ENCODE assay signal across 21 mouse cellular contexts in genomic region chr8:121527751-121528150, GRCm38 (mm10). TPM values are rescaled to one million over a fixed set of nuclear protein-coding genes. Genes with fewer than 3 reads are reported as not detected.
"Had no signal": no experiment of that assay in that cellular context is flagged by ENCODE, and none has a peak within 500 bp of the region (broad histone marks: within the 10 kb centered on the region; RNA-seq: fewer than 3 reads in every experiment).

No protein-coding gene starts in this region.

- DNase-seq: liver, embryonic 13.5 days; liver, postnatal 0 days; lung, postnatal 14 days; midbrain, embryonic 14.5 days; right cerebral cortex, postnatal 14 days; thymus, adult 2 months; thymus, postnatal 25 days; thymus, postnatal 4 days had no signal

- H3K27me3 ChIP-seq: liver, embryonic 13.5 days; liver, embryonic 15.5 days; stomach, embryonic 15.5 days had no signal

- H3K9ac ChIP-seq: liver, embryonic 13.5 days; liver, embryonic 15.5 days; liver, postnatal 0 days; midbrain, embryonic 12.5 days; neural tube, embryonic 12.5 days; stomach, embryonic 15.5 days had no signal

- H3K9me3 ChIP-seq: liver, embryonic 13.5 days; liver, embryonic 15.5 days; megakaryocyte, embryonic 14.5 days; midbrain, embryonic 12.5 days; neural tube, embryonic 12.5 days; stomach, embryonic 15.5 days had no signal

- H3K4me3 ChIP-seq: liver, embryonic 13.5 days; liver, embryonic 15.5 days; megakaryocyte, embryonic 14.5 days; midbrain, embryonic 12.5 days; neural tube, embryonic 12.5 days; stomach, embryonic 15.5 days had no signal

- H3K4me1 ChIP-seq: liver, embryonic 13.5 days; liver, embryonic 15.5 days; megakaryocyte, embryonic 14.5 days; midbrain, embryonic 12.5 days; neural tube, embryonic 12.5 days had no signal

- ATAC-seq: liver, postnatal 0 days; lung, postnatal 0 days had no signal

- H3K4me2 ChIP-seq: liver, embryonic 11.5 days; liver, embryonic 13.5 days; liver, embryonic 15.5 days; midbrain, embryonic 12.5 days; neural tube, embryonic 12.5 days; stomach, embryonic 15.5 days had no signal

- H3K27ac ChIP-seq: liver, embryonic 13.5 days; liver, embryonic 15.5 days; macrophage; midbrain, embryonic 12.5 days; neural tube, embryonic 12.5 days; stomach, embryonic 15.5 days; stomach, postnatal 0 days had no signal

- H3K36me3 ChIP-seq: liver, embryonic 13.5 days; liver, embryonic 15.5 days; midbrain, embryonic 12.5 days; neural tube, embryonic 12.5 days; stomach, embryonic 15.5 days had no signal

RNA-seq across cellular contexts. Expression of gene 1700018B08Rik, which starts 16.4 kb away (rescaled TPM):
- polyA plus RNA-seq: liver, embryonic 11.5 days; liver, embryonic 13.5 days; liver, embryonic 15.5 days; liver, postnatal 0 days; lung, postnatal 0 days; macrophage; midbrain, embryonic 12.5 days; midbrain, postnatal 0 days; neural tube, embryonic 12.5 days; neural tube, embryonic 14.5 days; spleen, adult 2 months; stomach, embryonic 15.5 days; stomach, postnatal 0 days; urinary bladder, adult 2 months had no signal
